In the genomic region with DNA sequence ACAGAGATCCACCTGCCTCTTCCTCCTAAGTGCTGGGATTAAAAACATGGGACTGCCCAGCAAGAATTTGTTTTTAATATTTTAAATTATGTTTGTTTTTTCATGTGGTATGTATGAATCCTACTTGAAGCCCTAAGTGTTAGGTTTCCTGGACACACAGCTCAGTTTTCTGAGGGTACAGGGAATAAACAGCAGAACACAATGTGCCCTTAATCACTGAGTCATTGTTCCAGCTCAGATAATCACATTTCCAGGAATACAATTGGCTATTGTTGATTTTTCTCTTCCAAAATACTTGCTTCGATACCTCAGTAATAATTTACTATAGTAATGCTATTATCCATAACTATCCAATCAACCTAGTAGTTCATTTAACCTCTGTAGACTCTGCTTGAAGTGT, we compare ENCODE assay signal across 15 mouse cellular contexts.
"Had no signal": no experiment of that assay in that cellular context is flagged by ENCODE, and none has a peak within 500 bp of the region (broad histone marks: within the 10 kb centered on the region; RNA-seq: fewer than 3 reads in every experiment).

No protein-coding gene starts in this region.

- H3K4me3 ChIP-seq: liver, embryonic 15.5 days; megakaryocyte, embryonic 14.5 days; midbrain, embryonic 13.5 days; midbrain, embryonic 15.5 days; neural tube, embryonic 12.5 days; stomach, embryonic 15.5 days had no signal

- DNase-seq: liver, postnatal 0 days; lung, embryonic 14.5 days; lung, postnatal 14 days; right cerebral cortex, postnatal 14 days; thymus, adult 18-20 months; thymus, postnatal 14 days; thymus, postnatal 36 days had no signal

- H3K27ac ChIP-seq: liver, embryonic 15.5 days; macrophage; midbrain, embryonic 13.5 days; midbrain, embryonic 15.5 days; neural tube, embryonic 12.5 days; stomach, embryonic 15.5 days; stomach, postnatal 0 days had no signal
